Mouse (Mus musculus): ENCODE data around the gene Tgfa. TPM values are rescaled to one million over a fixed set of nuclear protein-coding genes. Genes with fewer than 3 reads are reported as not detected.

Tgfa gene
- polyA plus RNA-seq, 1 experiment from 2014 or later = 2.1 TPM

DNA sequence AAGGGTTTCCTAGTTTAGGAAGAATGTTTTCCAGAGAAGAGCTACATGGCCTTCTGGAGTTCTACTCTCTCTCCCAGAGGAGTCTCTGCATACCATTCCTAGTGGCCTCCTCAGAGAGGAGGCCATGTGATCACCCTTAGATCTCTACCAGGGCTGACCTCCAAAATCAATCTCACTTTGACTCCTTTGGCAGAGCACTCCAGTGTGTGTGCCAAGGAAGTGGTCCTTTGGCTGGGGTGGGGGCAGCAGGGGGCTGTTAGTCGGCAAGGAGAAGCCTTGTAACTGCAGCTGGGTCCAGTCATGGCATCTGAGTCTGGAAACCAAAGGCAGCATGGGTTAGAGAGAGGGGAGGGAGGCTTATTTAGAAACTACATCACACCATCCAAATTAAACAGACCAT is 122.0 kb downstream of the Tgfa start:
- no peak overlapping the region for H3K4me2 ChIP-seq
- H3K4me3 ChIP-seq = no peak overlapping the region
- ATAC-seq = no peak
- H3K9me3 ChIP-seq (replicated peaks) = no peaks in the 10 kb centered on the region
- no peaks in the 10 kb centered on the region for H3K36me3 ChIP-seq
- 36% methylated on average over 1 of the region's 1 CpGs for WGBS (ENCODE audit: insufficient replicate concordance)
- no peaks in the 10 kb centered on the region for H3K4me1 ChIP-seq
- no peaks in the 10 kb centered on the region for H3K27me3 ChIP-seq (replicated peaks)
- no peak overlapping the region for H3K9ac ChIP-seq
- no peak overlapping the region for H3K27ac ChIP-seq

DNA sequence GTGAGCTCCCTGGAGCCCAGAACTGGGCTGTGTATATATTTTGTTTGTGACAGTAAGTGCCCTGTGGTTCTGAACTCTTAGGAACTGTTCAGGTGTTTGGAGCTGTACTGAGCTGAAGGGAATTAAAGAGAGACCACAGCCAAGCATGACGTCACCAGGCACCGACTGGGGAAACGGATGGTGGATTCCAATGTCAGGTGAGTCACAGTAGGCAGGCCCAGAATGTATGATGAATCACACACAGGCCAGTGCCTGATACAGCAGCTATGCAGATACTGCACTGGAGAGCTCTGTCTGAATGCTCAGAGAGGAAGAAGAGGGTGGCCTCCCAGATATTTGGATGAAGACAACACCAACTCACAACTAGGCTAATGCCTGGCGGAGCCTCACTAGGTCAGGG is 123.8 kb downstream of the Tgfa start:
- 72% methylated on average over 4 of the region's 4 CpGs for WGBS (ENCODE audit: insufficient replicate concordance)
- H3K27me3 ChIP-seq (replicated peaks) = no peaks in the 10 kb centered on the region
- H3K4me3 ChIP-seq = no peak overlapping the region
- H3K36me3 ChIP-seq = no peaks in the 10 kb centered on the region
- H3K4me2 ChIP-seq = no peak overlapping the region
- no peak overlapping the region for H3K9ac ChIP-seq
- H3K27ac ChIP-seq = no peak overlapping the region
- H3K9me3 ChIP-seq (replicated peaks) = no peaks in the 10 kb centered on the region
- no peaks in the 10 kb centered on the region for H3K4me1 ChIP-seq
- ATAC-seq = no peak

DNA sequence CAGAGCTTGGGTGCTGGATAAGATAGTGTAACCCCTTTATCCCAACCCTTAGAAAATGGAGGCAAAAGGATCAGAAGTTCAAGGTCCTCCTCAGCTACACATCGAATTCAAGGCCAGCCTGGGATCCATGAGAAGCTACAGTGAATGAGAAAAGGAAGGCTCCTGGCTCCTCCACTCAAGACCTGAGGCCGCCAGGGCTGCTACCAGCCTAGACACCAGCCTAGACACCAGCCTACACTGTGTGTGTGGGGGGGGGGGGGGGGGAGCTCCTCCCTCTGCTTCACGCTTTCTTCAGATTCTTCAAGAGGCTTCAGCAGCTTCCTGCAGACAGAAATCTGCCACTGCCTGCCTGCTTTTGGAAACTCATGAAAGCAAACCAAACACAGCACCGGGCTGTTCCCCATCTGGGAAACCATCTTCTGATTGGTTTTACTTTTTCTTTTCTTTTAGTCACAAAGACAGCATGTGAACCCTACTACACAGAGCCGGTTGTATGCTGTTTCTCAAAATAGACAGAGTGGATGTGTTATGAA is 127.1 kb downstream of the Tgfa start:
- Histone ChIP-seq H3K4me2 (no peak overlapping the region), H3K36me3 (no peaks in the 10 kb centered on the region), H3K9ac (no peak overlapping the region), H3K27me3 (replicated peaks) (no peaks in the 10 kb centered on the region), H3K9me3 (replicated peaks) (no peaks in the 10 kb centered on the region), H3K4me3 (no peak overlapping the region), H3K27ac (no peak overlapping the region), H3K4me1 (no peaks in the 10 kb centered on the region)
- no peak for ATAC-seq
- WGBS (ENCODE audit: insufficient replicate concordance) = 54% methylated on average over 5 of the region's 5 CpGs

DNA sequence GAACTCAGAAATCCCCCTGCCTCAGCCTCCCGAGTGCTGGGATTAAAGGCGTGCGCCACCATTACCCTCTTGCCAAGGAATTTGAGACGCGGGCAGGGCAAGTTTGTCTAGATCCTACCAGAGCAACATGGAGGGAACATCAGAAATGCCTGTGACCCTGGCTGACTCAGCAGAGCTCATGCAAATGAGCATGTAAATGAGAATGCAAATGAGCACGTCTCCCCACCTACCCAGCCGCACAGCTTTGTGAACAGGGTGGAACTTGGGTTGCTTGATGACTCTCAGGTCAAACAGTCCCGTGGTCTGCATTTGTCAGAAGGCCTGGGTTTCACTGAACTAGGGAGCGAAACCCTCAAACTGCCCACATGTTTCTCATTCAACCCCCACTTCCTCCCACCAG is 128.0 kb downstream of the Tgfa start:
- WGBS (ENCODE audit: insufficient replicate concordance) = 77% methylated on average over 9 of the region's 9 CpGs
- Histone ChIP-seq H3K4me3 (no peak overlapping the region), H3K36me3 (no peaks in the 10 kb centered on the region), H3K9me3 (replicated peaks) (no peaks in the 10 kb centered on the region), H3K27me3 (replicated peaks) (no peaks in the 10 kb centered on the region), H3K4me1 (no peaks in the 10 kb centered on the region), H3K27ac (no peak overlapping the region), H3K9ac (no peak overlapping the region), H3K4me2 (no peak overlapping the region)
- ATAC-seq = no peak

DNA sequence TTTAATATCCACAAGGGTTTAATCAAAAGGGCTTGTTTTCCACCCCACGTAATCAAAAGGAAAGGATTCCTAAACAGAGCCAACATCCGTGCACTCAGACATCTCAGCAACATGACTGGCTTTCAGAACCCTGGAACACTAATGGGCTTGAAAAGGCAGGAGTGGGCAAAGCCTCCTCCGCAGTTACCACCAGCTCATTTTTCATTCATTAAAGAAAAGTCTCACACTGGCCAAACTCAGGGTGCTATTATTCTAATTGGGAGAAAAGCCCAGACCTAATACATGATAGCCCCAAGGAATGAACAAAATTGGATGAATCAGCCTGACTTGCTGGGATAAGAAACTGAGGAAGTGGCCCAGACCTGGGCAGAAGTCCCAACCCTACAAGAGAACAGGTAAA is 129.4 kb downstream of the Tgfa start:
- H3K27ac ChIP-seq = no peak overlapping the region
- H3K36me3 ChIP-seq = no peaks in the 10 kb centered on the region
- H3K4me1 ChIP-seq = no peaks in the 10 kb centered on the region
- 77% methylated on average over 3 of the region's 3 CpGs for WGBS (ENCODE audit: insufficient replicate concordance)
- H3K4me3 ChIP-seq = no peak overlapping the region
- no peak overlapping the region for H3K9ac ChIP-seq
- H3K27me3 ChIP-seq (replicated peaks) = no peaks in the 10 kb centered on the region
- no peak for ATAC-seq
- H3K9me3 ChIP-seq (replicated peaks) = no peaks in the 10 kb centered on the region
- no peak overlapping the region for H3K4me2 ChIP-seq

Other genes with a start within 250 kb of the Tgfa start
- gene Dusp11, start 233.6 kb upstream of the Tgfa start, polyA plus RNA-seq (2016; fragmentation: Nextera tagmentation; extraction: Ambion mirVana) = 37.2 and 38.0 TPM in 2 replicates
- not detected in 2 replicates for gene Figla, start 179.1 kb upstream of the Tgfa start, polyA plus RNA-seq (2016; fragmentation: Nextera tagmentation; extraction: Ambion mirVana)
- 96.9 and 97.2 TPM in 2 replicates for gene Add2, start 166.5 kb upstream of the Tgfa start, polyA plus RNA-seq (2016; fragmentation: Nextera tagmentation; extraction: Ambion mirVana)
- gene Fam136a, start 170.4 kb downstream of the Tgfa start, polyA plus RNA-seq (2016; fragmentation: Nextera tagmentation; extraction: Ambion mirVana) = 104 and 111 TPM in 2 replicates
- gene Snrpg, start 176.1 kb downstream of the Tgfa start, polyA plus RNA-seq (2016; fragmentation: Nextera tagmentation; extraction: Ambion mirVana) = 493 and 510 TPM in 2 replicates
- gene Pcyox1, start 201.9 kb downstream of the Tgfa start, polyA plus RNA-seq (2016; fragmentation: Nextera tagmentation; extraction: Ambion mirVana) = 41.5 and 45.9 TPM in 2 replicates
- gene Tia1, start 209.0 kb downstream of the Tgfa start, polyA plus RNA-seq (2016; fragmentation: Nextera tagmentation; extraction: Ambion mirVana) = 45.2 and 46.2 TPM in 2 replicates
- gene Gm44790, start 231.4 kb downstream of the Tgfa start, polyA plus RNA-seq (2016; fragmentation: Nextera tagmentation; extraction: Ambion mirVana) = not detected in 2 replicates
- 17.9 and 18.8 TPM in 2 replicates for gene C87436, start 243.2 kb downstream of the Tgfa start, polyA plus RNA-seq (2016; fragmentation: Nextera tagmentation; extraction: Ambion mirVana)